ENCODE assay signal across 17 mouse cellular contexts in genomic region chr3:60461828-60462521, GRCm38 (mm10). TPM values are rescaled to one million over a fixed set of nuclear protein-coding genes. Genes with fewer than 3 reads are reported as not detected.
DNase-seq lines count a peak whose midpoint lies in the region; ATAC-seq lines count a peak whose summit lies in the region.
"Had no signal": no experiment of that assay in that cellular context is flagged by ENCODE, and none has a peak within 500 bp of the region (broad histone marks: within the 10 kb centered on the region; RNA-seq: fewer than 3 reads in every experiment).

No protein-coding gene starts in this region.

- DNase-seq in hindbrain, embryonic 14.5 days (ENCODE audit: low spot score), result peak; percentile 32
- no peak for DNase-seq in hindbrain, embryonic 10.5 days (ENCODE audit: low spot score)
- no peak for DNase-seq in neural tube, embryonic 10.5 days (ENCODE audit: extremely low spot score, low spot score)
- DNase-seq in cerebellum, adult 18-20 months, result no peak
- no peak for DNase-seq in kidney, postnatal 10 days
- DNase-seq: adrenal gland, postnatal 36 days; cerebellum, postnatal 25 days; left cerebral cortex, postnatal 4 days; midbrain, embryonic 14.5 days; thymus, postnatal 36 days had no signal

- ATAC-seq in hindbrain, embryonic 14.5 days (ENCODE audit: low FRiP score), result peak; percentile 81; the same call in 1 of the 2 replicates
- ATAC-seq in neural tube, embryonic 12.5 days (ENCODE audit: low FRiP score, low read depth), result peak; percentile 75
- ATAC-seq in megakaryocyte, adult 5-6 weeks (ENCODE audit: poor library complexity, severe bottlenecking), result peak; percentile 79
- ATAC-seq: intestine, postnatal 0 days had no signal

- H3K9me3 ChIP-seq in hindbrain, embryonic 14.5 days (ENCODE audit: control insufficient read depth, low read length), result no peaks in the 10 kb centered on the region
- H3K9me3 ChIP-seq in hindbrain, embryonic 10.5 days, result no peaks in the 10 kb centered on the region
- H3K9me3 ChIP-seq in neural tube, embryonic 12.5 days, result no peaks in the 10 kb centered on the region
- H3K9me3 ChIP-seq: forebrain, embryonic 12.5 days; heart, embryonic 12.5 days had no signal

- H3K4me3 ChIP-seq in hindbrain, embryonic 14.5 days (replicated peaks; ENCODE audit: low read length), result no peak overlapping the region
- no peak overlapping the region for H3K4me3 ChIP-seq in hindbrain, embryonic 10.5 days
- H3K4me3 ChIP-seq in neural tube, embryonic 12.5 days, result no peak overlapping the region
- H3K4me3 ChIP-seq: forebrain, embryonic 12.5 days; heart, embryonic 12.5 days had no signal

- H3K9ac ChIP-seq in hindbrain, embryonic 14.5 days, result no peak overlapping the region
- H3K9ac ChIP-seq in neural tube, embryonic 12.5 days, result no peak overlapping the region
- H3K9ac ChIP-seq: forebrain, embryonic 12.5 days; heart, embryonic 12.5 days had no signal

- no peaks in the 10 kb centered on the region for H3K36me3 ChIP-seq in hindbrain, embryonic 14.5 days (replicated peaks; ENCODE audit: control insufficient read depth, insufficient read depth)
- H3K36me3 ChIP-seq in hindbrain, embryonic 10.5 days, result no peaks in the 10 kb centered on the region
- no peaks in the 10 kb centered on the region for H3K36me3 ChIP-seq in neural tube, embryonic 12.5 days
- H3K36me3 ChIP-seq: forebrain, embryonic 12.5 days; heart, embryonic 12.5 days had no signal

- WGBS in hindbrain, embryonic 14.5 days, result 77% methylated on average over 6 of the region's 6 CpGs
- WGBS in hindbrain, embryonic 10.5 days, result 90% methylated on average over 6 of the region's 6 CpGs
- WGBS in neural tube, embryonic 12.5 days, result 80% methylated on average over 6 of the region's 6 CpGs

- no peaks in the 10 kb centered on the region for H3K4me1 ChIP-seq in hindbrain, embryonic 14.5 days (replicated peaks; ENCODE audit: control insufficient read depth, insufficient read depth, low read length)
- H3K4me1 ChIP-seq in hindbrain, embryonic 10.5 days (replicated peaks), result no peaks in the 10 kb centered on the region
- no peaks in the 10 kb centered on the region for H3K4me1 ChIP-seq in neural tube, embryonic 12.5 days
- H3K4me1 ChIP-seq: forebrain, embryonic 12.5 days; heart, embryonic 12.5 days had no signal

- H3K27ac ChIP-seq in hindbrain, embryonic 14.5 days, result peak overlapping the region; percentile 32; the same call in 1 of the 2 replicates
- H3K27ac ChIP-seq in hindbrain, embryonic 10.5 days, result no peak overlapping the region
- H3K27ac ChIP-seq in neural tube, embryonic 12.5 days, result no peak overlapping the region
- H3K27ac ChIP-seq: forebrain, embryonic 12.5 days; macrophage had no signal

- no peaks in the 10 kb centered on the region for H3K27me3 ChIP-seq in hindbrain, embryonic 14.5 days (ENCODE audit: control insufficient read depth, insufficient read depth, low read length)
- no peaks in the 10 kb centered on the region for H3K27me3 ChIP-seq in hindbrain, embryonic 10.5 days (ENCODE audit: insufficient read depth, poor library complexity, severe bottlenecking)
- H3K27me3 ChIP-seq in neural tube, embryonic 12.5 days (replicated peaks), result no peaks in the 10 kb centered on the region
- H3K27me3 ChIP-seq: forebrain, embryonic 12.5 days; heart, embryonic 12.5 days had no signal

- H3K4me2 ChIP-seq in hindbrain, embryonic 14.5 days (replicated peaks), result no peak overlapping the region
- no peak overlapping the region for H3K4me2 ChIP-seq in neural tube, embryonic 12.5 days (replicated peaks)
- H3K4me2 ChIP-seq: forebrain, embryonic 12.5 days; heart, embryonic 12.5 days; liver, embryonic 11.5 days had no signal

RNA-seq across cellular contexts. Expression of gene Mbnl1, which starts 10.7 kb away (rescaled TPM):
- 63.2 TPM in 2 replicates for polyA plus RNA-seq in hindbrain, embryonic 14.5 days (2014; fragmentation: Nextera tagmentation; extraction: Ambion mirVana)
- 34.7 and 39.3 TPM in 2 replicates for polyA plus RNA-seq in hindbrain, embryonic 10.5 days (2016; fragmentation: Nextera tagmentation; extraction: Ambion mirVana)
- polyA plus RNA-seq in neural tube, embryonic 12.5 days (2016; fragmentation: Nextera tagmentation; extraction: Ambion mirVana), result 45.2 and 45.6 TPM in 2 replicates
- total RNA-seq in megakaryocyte, adult 5-6 weeks (2015), result 716 and 772 TPM in 2 replicates
- 1,073 and 1,122 TPM in 2 replicates for total RNA-seq in megakaryocyte, adult 5-6 weeks (2017)
